Mouse (Mus musculus) heart, adult 9 months (tissue): Measurements from ENCODE around the gene Atp1b1.

Source experiments
- DNase-seq, 2 experiments: peaks; one replicate each; pipeline ENCODE4 v3.0.0; 2022; ENCODE audit warnings: low spot score in 2 of 2

Gene Atp1b1

GRCm38 (mm10) chr1:164440708-164441407 is 17.3 kb downstream of the Atp1b1 start:
- no peak for DNase-seq

GRCm38 (mm10) chr1:164440230-164440629 is 17.9 kb downstream of the Atp1b1 start:
- DNase-seq: no peak

DNA sequence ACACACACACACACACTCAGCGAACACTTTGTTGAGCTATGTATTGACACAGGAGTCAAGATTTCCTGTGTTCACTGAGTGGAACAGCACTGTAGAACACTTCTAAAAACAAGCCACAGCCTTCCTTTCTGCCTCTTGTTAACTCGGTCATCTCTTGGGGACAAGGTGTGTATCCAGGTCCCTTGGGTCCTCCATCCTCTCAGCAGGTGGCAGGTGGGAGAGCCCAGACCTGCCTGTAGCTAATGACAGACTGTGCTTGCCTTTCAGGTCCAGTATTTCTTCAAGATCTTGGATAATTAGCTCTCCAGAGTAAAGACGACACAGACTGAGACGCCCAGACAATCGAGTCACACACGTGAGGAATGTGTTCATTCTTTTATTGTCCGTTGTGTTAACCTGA is 21.4 kb downstream of the Atp1b1 start:
- DNase-seq: no peak

- DNase-seq: no peak
These were observed 24.1 kb downstream of the Atp1b1 start for GRCm38 (mm10) chr1:164434049-164434448.

GRCm38 (mm10) chr1:164432649-164433048 is 25.5 kb downstream of the Atp1b1 start:
- DNase-seq: no peak

- no peak for DNase-seq
These were observed 29.5 kb downstream of the Atp1b1 start for GRCm38 (mm10) chr1:164428644-164429043.

DNA sequence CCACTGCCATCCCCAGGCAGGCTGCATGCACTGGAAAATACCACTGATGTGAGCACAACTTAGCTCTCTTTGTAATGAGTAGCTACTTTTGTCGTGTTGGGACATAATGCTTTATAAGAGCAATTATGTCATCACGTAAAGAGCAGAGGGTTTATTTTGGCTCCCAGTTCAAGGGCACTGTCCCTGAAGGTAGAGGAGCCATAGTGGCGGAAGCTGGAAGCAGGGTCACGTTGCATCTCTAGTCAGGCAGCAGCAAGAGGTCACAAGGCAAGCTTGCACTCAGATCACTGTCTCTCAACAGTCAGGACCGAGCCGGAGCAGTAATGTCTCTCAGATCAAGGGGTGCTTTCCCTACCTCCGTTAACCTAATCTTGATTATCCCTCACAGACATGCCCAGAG is 30.4 kb downstream of the Atp1b1 start:
- no peak for DNase-seq

DNA sequence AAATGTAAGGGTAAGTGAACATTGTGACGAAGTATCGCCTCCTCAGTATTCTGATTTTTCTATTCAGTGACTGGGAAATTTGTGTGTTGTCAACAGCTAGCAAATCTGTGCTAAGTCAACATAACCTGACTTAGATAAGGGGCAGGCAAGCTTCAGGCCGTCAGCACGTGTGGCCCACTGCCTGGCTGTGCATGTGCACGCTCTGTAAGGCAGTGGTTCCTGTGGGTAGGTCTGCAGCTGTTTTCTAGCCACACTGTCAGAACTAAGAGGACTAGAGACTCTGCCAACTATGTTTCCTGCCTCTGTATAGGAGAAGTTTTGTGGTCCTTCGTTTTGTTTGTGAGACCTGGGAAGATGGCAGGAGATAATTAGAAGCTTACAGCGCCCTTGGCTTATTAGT is 31.9 kb downstream of the Atp1b1 start:
- no peak for DNase-seq

DNA sequence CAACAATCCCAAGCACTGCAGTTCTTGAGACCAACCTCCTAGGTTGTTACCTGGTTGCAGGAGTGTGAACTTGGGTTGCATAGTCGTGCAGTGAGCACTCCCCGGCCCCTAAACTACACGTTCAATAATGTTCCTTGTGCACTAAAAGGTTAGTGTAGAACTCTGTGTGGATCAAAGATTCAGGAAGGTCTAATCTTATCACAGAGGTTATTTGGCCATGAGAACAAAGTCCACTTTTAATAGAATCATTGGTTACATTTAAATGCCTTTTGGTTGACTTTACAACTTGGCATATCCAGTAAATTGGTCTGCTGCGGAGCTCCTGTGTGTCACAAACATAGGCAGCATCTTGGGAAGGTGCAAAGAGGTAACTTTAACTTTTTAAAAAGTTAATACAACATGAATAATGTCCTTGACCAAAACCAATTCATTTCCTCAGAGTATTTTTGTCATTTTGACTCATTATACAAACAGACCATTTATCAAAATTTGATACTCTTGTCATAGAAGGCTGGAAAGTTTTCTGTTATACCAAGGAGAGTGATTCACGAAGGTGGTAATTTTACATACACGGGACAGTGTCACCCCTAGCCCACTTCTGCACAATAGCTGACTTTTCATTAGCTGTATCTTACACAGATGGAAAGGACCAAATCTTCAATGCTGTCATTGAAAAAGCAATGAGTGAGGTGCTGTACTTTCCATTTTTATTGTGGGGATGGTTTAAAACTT is 37.4 kb downstream of the Atp1b1 start:
- DNase-seq: no peak

GRCm38 (mm10) chr1:164419401-164419800 is 38.8 kb downstream of the Atp1b1 start:
- DNase-seq: no peak

DNA sequence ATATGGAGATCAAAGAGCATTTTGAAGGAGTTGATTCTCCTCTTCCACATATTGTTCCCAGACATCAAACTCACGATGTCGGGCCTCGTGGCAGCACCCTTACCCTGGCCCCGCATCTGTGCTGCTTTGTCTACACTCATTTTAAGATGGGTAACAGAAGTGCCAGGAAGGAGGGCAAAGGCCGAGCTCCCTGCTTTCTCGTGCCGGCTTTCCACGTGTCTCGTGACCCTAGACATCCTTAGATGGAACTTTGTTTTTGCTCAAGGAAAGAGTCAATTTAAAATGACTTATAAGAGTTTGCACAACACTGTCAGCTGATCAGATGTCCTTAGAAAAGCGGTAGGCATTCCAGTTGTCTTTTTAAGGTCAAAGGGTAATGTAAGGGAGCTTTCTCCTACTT is 39.8 kb downstream of the Atp1b1 start:
- DNase-seq: no peak

DNA sequence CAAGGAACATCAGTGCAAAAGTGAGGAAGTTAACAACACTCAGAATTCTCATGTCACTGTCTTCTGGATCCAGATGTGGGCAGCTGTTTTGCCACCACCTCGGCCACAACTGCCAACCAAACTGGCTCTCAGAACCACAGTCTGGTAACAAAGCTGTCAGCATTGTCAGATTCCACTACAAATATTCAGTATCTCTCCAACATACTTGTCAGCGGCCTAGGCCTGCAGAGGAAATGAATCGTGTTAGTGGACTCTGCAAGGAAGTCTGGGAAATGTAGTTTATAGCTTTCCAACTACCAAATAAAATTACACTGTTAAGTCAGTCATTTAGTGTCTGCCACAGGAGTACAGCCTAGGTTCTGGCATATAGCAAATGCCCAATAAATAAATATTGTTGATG is 40.6 kb downstream of the Atp1b1 start:
- DNase-seq: no peak

GRCm38 (mm10) chr1:164416692-164417394 is 41.3 kb downstream of the Atp1b1 start:
- no peak for DNase-seq

GRCm38 (mm10) chr1:164415347-164415751 is 42.8 kb downstream of the Atp1b1 start:
- DNase-seq: no peak

DNA sequence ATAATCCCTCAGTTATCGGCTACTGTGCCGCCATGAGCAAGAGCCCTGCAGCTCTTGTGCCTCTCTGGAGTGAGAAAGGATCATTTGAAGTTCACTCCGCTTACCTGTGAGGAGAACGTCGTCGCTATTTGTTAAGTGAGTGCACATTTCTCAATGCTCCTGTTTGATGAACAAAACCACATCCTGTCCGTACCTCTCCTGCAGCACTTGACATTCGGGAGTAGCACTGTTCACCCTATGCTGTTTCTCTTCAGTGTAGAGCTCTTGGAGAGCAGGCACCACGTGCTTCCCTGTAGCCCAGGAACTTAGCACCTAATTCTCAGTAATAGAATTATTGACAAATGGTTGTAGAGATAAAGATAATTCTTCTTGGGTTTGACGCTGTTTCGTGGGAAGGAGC is 44.5 kb downstream of the Atp1b1 start:
- no peak for DNase-seq

- no peak for DNase-seq
These were observed 45.2 kb downstream of the Atp1b1 start for GRCm38 (mm10) chr1:164412906-164413305.

GRCm38 (mm10) chr1:164411306-164411705 is 46.8 kb downstream of the Atp1b1 start:
- no peak for DNase-seq

DNA sequence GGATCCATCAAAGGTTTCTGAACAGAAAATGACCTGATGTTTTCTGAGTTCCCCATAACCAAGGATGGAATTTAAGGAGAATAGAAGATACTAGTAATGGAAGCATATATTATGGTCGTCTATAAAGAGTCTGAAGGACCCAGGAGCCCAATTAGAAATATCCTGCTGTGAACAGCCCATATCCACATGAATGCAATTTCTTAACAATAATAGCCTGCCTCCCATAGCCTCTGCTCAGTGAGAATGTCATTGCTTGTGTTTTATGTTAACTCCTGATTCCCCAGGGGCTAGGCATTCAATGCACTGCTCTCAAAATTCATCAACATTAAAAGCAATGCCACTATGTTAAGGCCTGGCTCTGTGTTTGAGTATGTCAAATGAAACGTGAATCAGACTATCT is 49.5 kb downstream of the Atp1b1 start:
- DNase-seq: no peak

GRCm38 (mm10) chr1:164406506-164406905 is 51.6 kb downstream of the Atp1b1 start:
- no peak for DNase-seq

DNA sequence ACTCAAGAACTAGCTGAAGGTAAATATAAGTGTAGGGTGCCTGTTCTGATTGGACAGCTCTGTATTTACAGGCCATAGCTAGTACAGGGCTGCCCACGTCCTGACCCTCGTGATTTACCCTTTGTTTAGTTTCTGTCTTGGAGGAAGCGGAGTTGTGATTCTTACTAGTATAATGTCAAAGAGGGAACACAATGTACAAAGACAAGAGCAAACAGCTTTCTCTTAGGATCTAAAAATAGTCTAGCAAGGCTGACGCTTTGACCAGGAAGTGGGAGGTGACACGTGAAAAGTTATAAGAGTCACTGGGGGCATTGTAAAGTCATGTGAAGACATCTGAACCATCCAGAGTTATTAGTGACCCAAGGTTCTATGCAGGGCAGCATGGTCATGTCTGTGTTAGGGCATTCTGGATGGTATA is 52.8 kb downstream of the Atp1b1 start:
- peak; percentile 32 to 35 for DNase-seq

DNA sequence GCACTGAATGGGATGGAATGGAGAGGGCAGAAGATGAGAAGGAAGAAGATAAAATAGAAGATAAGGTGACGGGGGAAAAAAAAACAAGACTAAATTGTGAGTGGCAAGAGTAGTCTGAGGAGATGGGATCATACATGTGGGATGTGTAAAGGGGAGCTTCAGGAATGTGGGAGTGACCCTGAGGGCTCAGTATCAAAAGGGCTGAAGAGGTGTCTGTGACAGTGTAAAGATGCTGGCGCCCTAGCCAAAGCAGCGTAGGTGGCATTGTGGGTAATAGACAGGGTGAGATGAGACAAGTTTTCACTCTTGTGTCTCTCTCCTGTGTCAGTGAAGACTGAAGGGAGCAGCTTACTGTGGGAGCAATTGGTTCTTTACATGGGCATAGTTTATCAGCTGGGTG is 58.6 kb downstream of the Atp1b1 start:
- DNase-seq: no peak

DNA sequence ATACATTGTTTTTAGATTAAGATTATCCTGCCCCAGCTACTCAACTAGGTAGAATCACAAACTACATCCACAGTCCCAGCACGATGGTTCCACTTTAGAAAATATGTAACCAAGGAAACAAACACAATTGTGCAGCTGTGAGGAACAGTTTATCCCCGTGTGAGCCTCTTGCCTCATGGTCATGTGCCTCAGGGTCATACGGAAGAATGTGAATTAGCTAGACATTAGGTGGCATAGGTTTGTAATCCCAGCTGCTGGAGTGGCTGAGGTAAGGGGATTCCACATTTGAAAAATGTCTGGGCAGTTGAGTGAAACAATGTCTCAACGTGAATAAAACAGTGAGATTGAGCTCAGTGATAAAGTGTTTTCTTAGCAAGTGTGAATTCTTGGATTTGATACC is 60.5 kb downstream of the Atp1b1 start:
- DNase-seq: no peak
